Mouse (Mus musculus) MEL (cell line): Measurements from ENCODE around the gene Asb8.

Experiments used
- CTCF ChIP-seq, 3 experiments: IDR thresholded peaks in 2 of 3; conservative IDR thresholded peaks in 1 of 3; 2 replicates each; pipeline ENCODE4 v1.5.1; 2011 to 2012; ENCODE audit warnings: low read length in 3 of 3, low read depth in 2 of 3, mild to moderate bottlenecking in 2 of 3, improper control_type of control experiment in 1 of 3, inconsistent platforms in 1 of 3, mixed read lengths in 1 of 3, moderate library complexity in 1 of 3; ENCODE audit not compliant: control insufficient read depth in 1 of 3, insufficient read depth in 1 of 3, poor library complexity in 1 of 3, severe bottlenecking in 1 of 3
- E2F4 ChIP-seq: IDR thresholded peaks from 2 replicates; pipeline ENCODE4 v1.6.1; 2011; ENCODE audit warnings: low read depth, low read length, improper control_type of control experiment, borderline replicate concordance
- KAT2A ChIP-seq: conservative IDR thresholded peaks from 2 replicates; pipeline ENCODE4 v1.6.1; 2012; ENCODE audit warnings: low read depth, low read length, improper control_type of control experiment, inconsistent platforms
- MEF2A ChIP-seq: IDR thresholded peaks from 2 replicates; pipeline ENCODE4 v1.6.1; 2014; ENCODE audit warnings: low read depth, mild to moderate bottlenecking, inconsistent platforms, low read length, improper control_type of control experiment; ENCODE audit not compliant: poor library complexity, insufficient replicate concordance, severe bottlenecking; ENCODE audit errors: extremely low read depth
- NELFE ChIP-seq: IDR thresholded peaks from 2 replicates; pipeline ENCODE4 v1.6.1; 2011; ENCODE audit warnings: low read depth, low read length, improper control_type of control experiment
- NRF1 ChIP-seq: IDR thresholded peaks from 2 replicates; pipeline ENCODE4 v1.6.1; 2014; ENCODE audit warnings: low read depth, mild to moderate bottlenecking, inconsistent platforms, low read length, improper control_type of control experiment, moderate library complexity; ENCODE audit not compliant: poor library complexity, insufficient read depth, severe bottlenecking
- POLR2A ChIP-seq, 2 experiments: IDR thresholded peaks; 2 replicates each; pipeline ENCODE4 v1.6.1; 2011 to 2012; ENCODE audit warnings: low read length in 2 of 2, mild to moderate bottlenecking in 2 of 2, control low read depth in 1 of 2, improper control_type of control experiment in 1 of 2, low read depth in 1 of 2, moderate library complexity in 1 of 2; ENCODE audit not compliant: control insufficient read depth in 1 of 2, insufficient read depth in 1 of 2, poor library complexity in 1 of 2
- RCOR1 ChIP-seq: IDR thresholded peaks from 2 replicates; pipeline ENCODE4 v1.6.1; 2012; ENCODE audit warnings: low read depth, mild to moderate bottlenecking, inconsistent platforms, low read length, improper control_type of control experiment
- SIN3A ChIP-seq: IDR thresholded peaks from 2 replicates; pipeline ENCODE4 v1.6.1; 2012; ENCODE audit warnings: low read length, improper control_type of control experiment, inconsistent platforms
- USF1 ChIP-seq: IDR thresholded peaks from 2 replicates; pipeline ENCODE4 v1.6.1; 2014; ENCODE audit warnings: low read depth, mild to moderate bottlenecking, inconsistent platforms, low read length, improper control_type of control experiment, moderate library complexity

DNA sequence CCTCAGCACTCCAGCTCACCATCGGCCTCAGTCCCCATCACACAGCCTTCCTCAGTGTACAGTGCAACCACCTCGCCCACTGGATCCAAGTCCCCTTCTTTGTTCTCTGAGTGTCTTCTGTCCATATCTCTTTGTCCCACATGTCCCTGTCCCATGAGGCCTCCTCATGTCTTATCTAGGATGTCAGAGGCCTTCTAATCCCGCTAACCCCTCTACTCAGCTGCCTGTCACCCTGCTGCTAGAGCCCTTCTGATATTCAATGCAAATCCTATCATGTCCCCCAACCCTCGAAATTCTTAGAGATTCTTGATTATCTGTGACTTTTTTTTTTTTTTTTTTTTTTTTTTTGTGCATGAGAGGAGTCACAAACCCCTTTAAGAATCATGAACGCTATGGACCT lies 49.1 kb downstream of the Asb8 start:
- TF ChIP-seq USF1 (peak; percentile 30; the same call in 1 of the 2 replicates), NELFE (peak; percentile 7; the same call in 1 of the 2 replicates), CTCF (IDR thresholded peaks at IDR 0.05 in 2 of 3, conservative IDR thresholded peaks at IDR 0.05 in 1 of 3; ENCODE audit: control insufficient read depth in 1 of 3, insufficient read depth in 1 of 3, low read depth in 2 of 3, low read length in 3 of 3, poor library complexity in 1 of 3, severe bottlenecking in 1 of 3) (no peak), NRF1 (no peak), POLR2A (IDR thresholded peaks at IDR 0.05; ENCODE audit: control insufficient read depth in 1 of 2, insufficient read depth in 1 of 2, low read depth in 1 of 2, low read length in 2 of 2, poor library complexity in 1 of 2) (no peak; a peak in 1 of 4 replicates), SIN3A (peak; percentile 80; the same call in 1 of the 2 replicates), KAT2A (no peak), MEF2A (no peak), E2F4 (no peak), RCOR1 (peak; percentile 79)
